Comparison of ENCODE assay signal across 15 mouse cellular contexts in genomic region chr1:62834443-62835185, GRCm38 (mm10).
"Had no signal": no experiment of that assay in that cellular context is flagged by ENCODE, and none has a peak within 500 bp of the region (broad histone marks: within the 10 kb centered on the region; RNA-seq: fewer than 3 reads in every experiment).

No protein-coding gene starts in this region.

- H3K4me3 ChIP-seq: lung, embryonic 15.5 days; megakaryocyte, embryonic 14.5 days; midbrain, embryonic 13.5 days; midbrain, embryonic 15.5 days; neural tube, embryonic 12.5 days; stomach, embryonic 15.5 days had no signal

- H3K9me3 ChIP-seq: lung, embryonic 15.5 days; midbrain, embryonic 15.5 days; stomach, embryonic 15.5 days had no signal

- H3K36me3 ChIP-seq: lung, embryonic 15.5 days; midbrain, embryonic 13.5 days; midbrain, embryonic 15.5 days; neural tube, embryonic 12.5 days; stomach, embryonic 15.5 days had no signal

- DNase-seq: lung, adult 18-20 months; lung, postnatal 4 days; right cerebral cortex, postnatal 14 days; thymus, adult 2 months; thymus, postnatal 25 days; thymus, postnatal 4 days had no signal

- H3K4me2 ChIP-seq: lung, embryonic 15.5 days; midbrain, embryonic 11.5 days; midbrain, embryonic 13.5 days; midbrain, embryonic 15.5 days; neural tube, embryonic 12.5 days; stomach, embryonic 15.5 days had no signal

- H3K27ac ChIP-seq: lung, embryonic 15.5 days; midbrain, embryonic 13.5 days; midbrain, embryonic 15.5 days; neural tube, embryonic 12.5 days; stomach, embryonic 15.5 days; stomach, postnatal 0 days had no signal

- H3K4me1 ChIP-seq: midbrain, embryonic 15.5 days; stomach, embryonic 15.5 days had no signal

- H3K9ac ChIP-seq: lung, embryonic 15.5 days; midbrain, embryonic 13.5 days; midbrain, embryonic 15.5 days; neural tube, embryonic 12.5 days; stomach, embryonic 15.5 days had no signal

- ATAC-seq: lung, postnatal 0 days; midbrain, embryonic 13.5 days; midbrain, embryonic 15.5 days had no signal

- H3K27me3 ChIP-seq: lung, embryonic 15.5 days; megakaryocyte, embryonic 14.5 days; midbrain, embryonic 13.5 days; midbrain, embryonic 15.5 days; neural tube, embryonic 12.5 days; stomach, embryonic 15.5 days had no signal
